Mouse (Mus musculus) T-helper 17 cell (primary cell): Measurements from ENCODE around the gene Galt.

ENCODE experiments used
- in situ Hi-C, 2 experiments: fragments of 300-600 bp; cut with MboI, MseI; formaldehyde crosslinking; loops; 1 replicate in 1 of 2; 2 replicates in 1 of 2; pipeline ENCODE4 v1.15.1; 2025; ENCODE audit warnings: high pct_unique_total_duplicates in 2 of 2

Gene Galt

GRCm38 (mm10) chr4:41754797-41755337 is at the start of gene Galt:
Gene Galt (plus strand): TSS chr4:41755228.
- in situ Hi-C loops, result loop anchor here (10.0 to 25.0 kb wide), 3 partner anchors 160 to 510 kb away; partner anchors contain the start of gene Ccl21b (in 1 of the 2)

- in situ Hi-C loops, result loop anchor here (5.0 to 25.0 kb wide), 4 partner anchors 139 to 1731 kb away; partner anchors contain the start of genes Aptx (in 2 of the 2), Dnaja1 (in 2 of the 2), Dnaic1 (in 1 of the 2) and Fam166b (in 1 of the 2)
Measured at GRCm38 (mm10) chr4:41705922-41706754, 48.9 kb upstream of the Galt start.

GRCm38 (mm10) chr4:41707011-41707535 is 48.0 kb upstream of the Galt start:
- in situ Hi-C loops, result loop anchor here (5.0 to 25.0 kb wide), 4 partner anchors 140 to 1730 kb away; partner anchors contain the start of genes Aptx (in 2 of the 2), Dnaja1 (in 2 of the 2), Dnaic1 (in 1 of the 2) and Fam166b (in 1 of the 2)

GRCm38 (mm10) chr4:41708192-41708745 is 46.8 kb upstream of the Galt start:
- in situ Hi-C loops, result loop anchor here (5.0 to 25.0 kb wide), 4 partner anchors 141 to 1729 kb away; partner anchors contain the start of genes Aptx (in 2 of the 2), Dnaja1 (in 2 of the 2), Dnaic1 (in 1 of the 2) and Fam166b (in 1 of the 2)

- in situ Hi-C loops, result loop anchor here (10.0 to 25.0 kb wide), 4 partner anchors 855 to 1727 kb away; partner anchors contain the start of genes Aptx (in 2 of the 2), Dnaja1 (in 2 of the 2), B4galt1 (in 1 of the 2) and Fam166b (in 1 of the 2)
Measured at GRCm38 (mm10) chr4:41710229-41710628, 44.8 kb upstream of the Galt start.

- in situ Hi-C loops, result loop anchor here (10.0 to 25.0 kb wide), 4 partner anchors 857 to 1725 kb away; partner anchors contain the start of genes Aptx (in 2 of the 2), Dnaja1 (in 2 of the 2), B4galt1 (in 1 of the 2) and Fam166b (in 1 of the 2)
Measured at GRCm38 (mm10) chr4:41711705-41712375, 43.2 kb upstream of the Galt start.

GRCm38 (mm10) chr4:41712421-41713196 is 42.4 kb upstream of the Galt start:
- in situ Hi-C loops, result loop anchor here (10.0 to 25.0 kb wide), 4 partner anchors 858 to 1725 kb away; partner anchors contain the start of genes Aptx (in 2 of the 2), Dnaja1 (in 2 of the 2), B4galt1 (in 1 of the 2) and Fam166b (in 1 of the 2)

GRCm38 (mm10) chr4:41713197-41714067 is 41.6 kb upstream of the Galt start, which contains the start of gene Rpp25l:
Gene Rpp25l (minus strand): TSS chr4:41713534.
- in situ Hi-C loops, result loop anchor here (10.0 to 25.0 kb wide), 4 partner anchors 859 to 1724 kb away; partner anchors contain the start of genes Aptx (in 2 of the 2), Dnaja1 (in 2 of the 2), B4galt1 (in 1 of the 2) and Fam166b (in 1 of the 2)

GRCm38 (mm10) chr4:41714276-41714675 is 40.8 kb upstream of the Galt start:
- in situ Hi-C loops, result loop anchor here (10.0 to 25.0 kb wide), 4 partner anchors 859 to 1723 kb away; partner anchors contain the start of genes Aptx (in 2 of the 2), Dnaja1 (in 2 of the 2), B4galt1 (in 1 of the 2) and Fam166b (in 1 of the 2)

GRCm38 (mm10) chr4:41715082-41715481 is 39.9 kb upstream of the Galt start:
- in situ Hi-C loops, result loop anchor here (10.0 to 25.0 kb wide), 4 partner anchors 860 to 1722 kb away; partner anchors contain the start of genes Aptx (in 2 of the 2), Dnaja1 (in 2 of the 2), B4galt1 (in 1 of the 2) and Fam166b (in 1 of the 2)

GRCm38 (mm10) chr4:41715596-41715995 is 39.4 kb upstream of the Galt start:
- in situ Hi-C loops, result loop anchor here (10.0 to 25.0 kb wide), 4 partner anchors 861 to 1722 kb away; partner anchors contain the start of genes Aptx (in 2 of the 2), Dnaja1 (in 2 of the 2), B4galt1 (in 1 of the 2) and Fam166b (in 1 of the 2)

GRCm38 (mm10) chr4:41716834-41717233 is 38.2 kb upstream of the Galt start:
- in situ Hi-C loops, result loop anchor here (10.0 to 25.0 kb wide), 4 partner anchors 862 to 1720 kb away; partner anchors contain the start of genes Aptx (in 2 of the 2), Dnaja1 (in 2 of the 2), B4galt1 (in 1 of the 2) and Fam166b (in 1 of the 2)

GRCm38 (mm10) chr4:41722918-41723351 is 32.1 kb upstream of the Galt start, which contains the start of gene Dctn3:
Gene Dctn3 (minus strand): TSS chr4:41723170.
- in situ Hi-C loops, result loop anchor here (10.0 to 25.0 kb wide), 4 partner anchors 1011 to 1722 kb away; partner anchors contain the start of genes Aptx (in 2 of the 2), Dnaja1 (in 2 of the 2), Tesk1 (in 2 of the 2) and Fam166b (in 1 of the 2)

- in situ Hi-C loops, result loop anchor here in 1 of 2 experiments (10.0 kb wide), 1 partner anchor 1718 kb away; the partner anchor contains the start of gene Tesk1
Measured at GRCm38 (mm10) chr4:41726826-41727621, 28.0 kb upstream of the Galt start.

GRCm38 (mm10) chr4:41731052-41731765 is 23.8 kb upstream of the Galt start, which contains the start of gene Arid3c:
Gene Arid3c (minus strand): TSS chr4:41731142.
- in situ Hi-C loops, result loop anchor here in 1 of 2 experiments (10.0 kb wide), 1 partner anchor 1304 kb away; the partner anchor contains the start of gene Stoml2
